Mouse (Mus musculus) heart, adult 9 months (tissue): ENCODE results near the gene Ralgapb.

Experiments
- DNase-seq, 2 experiments: peaks; one replicate each; pipeline ENCODE4 v3.0.0; 2022; ENCODE audit warnings: low spot score in 2 of 2

The Ralgapb gene

GRCm38 (mm10) chr2:158513821-158514336, 104.2 kb downstream of the Ralgapb start:
- no peak for DNase-seq

- DNase-seq = no peak
Observed at GRCm38 (mm10) chr2:158518583-158518982, 108.9 kb downstream of the Ralgapb start.

GRCm38 (mm10) chr2:158519071-158519470, 109.4 kb downstream of the Ralgapb start:
- DNase-seq = no peak

- no peak for DNase-seq
Observed at GRCm38 (mm10) chr2:158519800-158520199, 110.2 kb downstream of the Ralgapb start.

GRCm38 (mm10) chr2:158523060-158523459, 113.4 kb downstream of the Ralgapb start:
- DNase-seq = no peak

GRCm38 (mm10) chr2:158524129-158524860, 114.6 kb downstream of the Ralgapb start:
- no peak for DNase-seq

GRCm38 (mm10) chr2:158534090-158534489, 124.4 kb downstream of the Ralgapb start:
- DNase-seq = peak in 1 of 2 experiments; percentile 9

- DNase-seq = no peak
Observed at GRCm38 (mm10) chr2:158534559-158534958, 124.9 kb downstream of the Ralgapb start.

- DNase-seq = no peak
Observed at GRCm38 (mm10) chr2:158539433-158540305, 130.0 kb downstream of the Ralgapb start.

GRCm38 (mm10) chr2:158541286-158541685, 131.6 kb downstream of the Ralgapb start:
- DNase-seq = no peak

GRCm38 (mm10) chr2:158545266-158545665, 135.6 kb downstream of the Ralgapb start:
- no peak for DNase-seq

- DNase-seq = peak; percentile 20 to 24
Observed at GRCm38 (mm10) chr2:158546751-158547150, 137.1 kb downstream of the Ralgapb start.
